In genomic region chr16:57364498-57364897, GRCm38 (mm10) we compare ENCODE assay signal across 19 mouse cellular contexts. TPM values are rescaled to one million over a fixed set of nuclear protein-coding genes. Genes with fewer than 3 reads are reported as not detected.
A peak's percentile ranks its signal among the peaks of the same experiment; 100 is the strongest.
DNase-seq lines count a peak whose midpoint lies in the region; ATAC-seq and TF ChIP-seq lines count a peak whose summit lies in the region.
"Had no signal": no experiment of that assay in that cellular context is flagged by ENCODE, and none has a peak within 500 bp of the region (broad histone marks: within the 10 kb centered on the region; RNA-seq: fewer than 3 reads in every experiment).

No protein-coding gene starts in this region.

- no peaks in the 10 kb centered on the region for H3K27me3 ChIP-seq in kidney, adult 2 months (replicated peaks; ENCODE audit: control insufficient read depth, insufficient read depth, low read length)
- H3K27me3 ChIP-seq: embryonic facial prominence, embryonic 13.5 days; forebrain, embryonic 12.5 days; heart, embryonic 15.5 days; hindbrain, embryonic 13.5 days had no signal

- H3K4me3 ChIP-seq in kidney, adult 2 months (ENCODE audit: insufficient read depth, low read depth, low read length): no peak overlapping the region
- H3K4me3 ChIP-seq: embryonic facial prominence, embryonic 13.5 days; forebrain, embryonic 12.5 days; heart, adult 2 months; heart, embryonic 15.5 days; hindbrain, embryonic 13.5 days had no signal

- peak overlapping the region; percentile 21; the same call in 1 of the 2 replicates for H3K27ac ChIP-seq in kidney, adult 2 months (ENCODE audit: insufficient read depth, low read depth, low read length)
- H3K27ac ChIP-seq: embryonic facial prominence, embryonic 13.5 days; forebrain, embryonic 12.5 days; heart, adult 2 months; heart, embryonic 15.5 days; hindbrain, embryonic 13.5 days; hindbrain, postnatal 0 days had no signal

- no peaks in the 10 kb centered on the region; the same call in 1 of the 2 replicates for H3K4me1 ChIP-seq in kidney, adult 2 months (ENCODE audit: control insufficient read depth, insufficient read depth, low read length)

- DNase-seq in kidney, adult 2 months: no peak
- DNase-seq in kidney, adult 11 months: no peak
- no peak for DNase-seq in lung, postnatal 14 days
- no peak for DNase-seq in cerebellum, postnatal 14 days
- DNase-seq: adrenal gland, adult 8-10 months; adrenal gland, postnatal 36 days; cerebellum, adult 2 months; cerebellum, postnatal 10 days; gastrocnemius, postnatal 25 days; heart, adult 2 months; heart, postnatal 14 days had no signal

- no peak for TF ChIP-seq CTCF in kidney, adult 2 months (conservative IDR thresholded peaks at IDR 0.05; ENCODE audit: insufficient read depth, insufficient read length, low read depth, low read length)

- no peak for TF ChIP-seq POLR2A in kidney, adult 2 months (IDR thresholded peaks at IDR 0.05; ENCODE audit: low read depth, low read length)

- H3K36me3 ChIP-seq in kidney, adult 2 months (ENCODE audit: control insufficient read depth, insufficient read depth, low read length): no peaks in the 10 kb centered on the region
- H3K36me3 ChIP-seq: embryonic facial prominence, embryonic 13.5 days; forebrain, embryonic 12.5 days; heart, embryonic 15.5 days; hindbrain, embryonic 13.5 days had no signal

- 73% methylated on average over 7 of the region's 7 CpGs for WGBS in kidney, adult 2 months

- ATAC-seq in common myeloid progenitor, adult 5-6 weeks (replicated peaks; ENCODE audit: low read depth, poor library complexity, severe bottlenecking): peak; percentile 77
- peak; percentile 64 for ATAC-seq in megakaryocyte progenitor cell, adult 5-6 weeks (replicated peaks; ENCODE audit: poor library complexity)
- ATAC-seq: forebrain, embryonic 16.5 days; hindbrain, postnatal 0 days had no signal

RNA-seq across cellular contexts. Expression of gene Filip1l, which starts 11.6 kb away (rescaled TPM):
- polyA plus RNA-seq in kidney, adult 2 months (2012; rRNA removed): 4.9 and 6.9 TPM in 2 replicates
- 2.3 and 5.4 TPM in 2 replicates for total RNA-seq in common myeloid progenitor, adult 5-6 weeks (2017)
- total RNA-seq in megakaryocyte progenitor cell, adult 5-6 weeks (2015): 5.2 and 6.9 TPM in 2 replicates
- 2.8 and 5.2 TPM in 2 replicates for total RNA-seq in megakaryocyte progenitor cell, adult 5-6 weeks (2017)
